Mouse (Mus musculus): ENCODE data around the gene Foxd3. TPM values are rescaled to one million over a fixed set of nuclear protein-coding genes. Genes with fewer than 3 reads are reported as not detected.

Gene Foxd3
- polyA plus RNA-seq, 1 experiment = not detected

- TF ChIP-seq CTCF (IDR thresholded peaks at IDR 0.05; ENCODE audit: insufficient read depth, low read depth, low read length) = no peak
- no peak for TF ChIP-seq POLR2A (IDR thresholded peaks at IDR 0.05; ENCODE audit: insufficient read depth, low read depth, low read length)
- H3K27ac ChIP-seq (ENCODE audit: insufficient read depth, low read depth, low read length) = no peak overlapping the region
- WGBS = 10% methylated on average over 12 of the region's 12 CpGs
These were observed 5.9 kb downstream of the Foxd3 start for GRCm38 (mm10) chr4:99661956-99662355.

GRCm38 (mm10) chr4:99662431-99662830 lies 6.3 kb downstream of the Foxd3 start:
- no peak for TF ChIP-seq CTCF (IDR thresholded peaks at IDR 0.05; ENCODE audit: insufficient read depth, low read depth, low read length)
- no peak for TF ChIP-seq POLR2A (IDR thresholded peaks at IDR 0.05; ENCODE audit: insufficient read depth, low read depth, low read length)
- H3K27ac ChIP-seq (ENCODE audit: insufficient read depth, low read depth, low read length) = no peak overlapping the region
- no peak overlapping the region for H3K4me3 ChIP-seq (ENCODE audit: insufficient read depth, low read depth, low read length)
- H3K4me1 ChIP-seq (ENCODE audit: control insufficient read depth, insufficient read depth, low read length) = no peaks in the 10 kb centered on the region
- WGBS = 18% methylated on average over 9 of the region's 9 CpGs

More at GRCm38 (mm10) chr4:99661956-99662355, 5.9 kb downstream of the Foxd3 start:
- Histone ChIP-seq H3K4me1 (ENCODE audit: control insufficient read depth, insufficient read depth, low read length) (0 out of 2 replicates have a peak, but pooled peaks cover 3% of the 10 kb centered on the region), H3K4me3 (ENCODE audit: insufficient read depth, low read depth, low read length) (no peak overlapping the region)

- Histone ChIP-seq H3K27ac (ENCODE audit: insufficient read depth, low read depth, low read length) (no peak overlapping the region), H3K4me3 (ENCODE audit: insufficient read depth, low read depth, low read length) (no peak overlapping the region), H3K4me1 (ENCODE audit: control insufficient read depth, insufficient read depth, low read length) (no peaks in the 10 kb centered on the region)
- TF ChIP-seq POLR2A (IDR thresholded peaks at IDR 0.05; ENCODE audit: insufficient read depth, low read depth, low read length) (no peak), CTCF (IDR thresholded peaks at IDR 0.05; ENCODE audit: insufficient read depth, low read depth, low read length) (no peak)
- WGBS = 6% methylated on average over 34 of the region's 34 CpGs
These were observed 6.9 kb downstream of the Foxd3 start for GRCm38 (mm10) chr4:99662841-99663567.

GRCm38 (mm10) chr4:99663710-99664109 lies 7.6 kb downstream of the Foxd3 start:
- H3K4me3 ChIP-seq (ENCODE audit: insufficient read depth, low read depth, low read length) = no peak overlapping the region
- TF ChIP-seq CTCF (IDR thresholded peaks at IDR 0.05; ENCODE audit: insufficient read depth, low read depth, low read length) (no peak), POLR2A (IDR thresholded peaks at IDR 0.05; ENCODE audit: insufficient read depth, low read depth, low read length) (no peak)
- no peak overlapping the region for H3K27ac ChIP-seq (ENCODE audit: insufficient read depth, low read depth, low read length)
- no peaks in the 10 kb centered on the region for H3K4me1 ChIP-seq (ENCODE audit: control insufficient read depth, insufficient read depth, low read length)
- 19% methylated on average over 8 of the region's 8 CpGs for WGBS

GRCm38 (mm10) chr4:99670203-99670851 lies 14.2 kb downstream of the Foxd3 start:
- H3K4me1 ChIP-seq (ENCODE audit: control insufficient read depth, insufficient read depth, low read length) = no peaks in the 10 kb centered on the region
- H3K4me3 ChIP-seq (ENCODE audit: insufficient read depth, low read depth, low read length) = no peak overlapping the region
- TF ChIP-seq POLR2A (IDR thresholded peaks at IDR 0.05; ENCODE audit: insufficient read depth, low read depth, low read length) (no peak), CTCF (IDR thresholded peaks at IDR 0.05; ENCODE audit: insufficient read depth, low read depth, low read length) (no peak)
- 94% methylated on average over 7 of the region's 7 CpGs for WGBS
- no peak overlapping the region for H3K27ac ChIP-seq (ENCODE audit: insufficient read depth, low read depth, low read length)

- Histone ChIP-seq H3K4me1 (ENCODE audit: control insufficient read depth, insufficient read depth, low read length) (no peaks in the 10 kb centered on the region), H3K27ac (ENCODE audit: insufficient read depth, low read depth, low read length) (no peak overlapping the region), H3K4me3 (ENCODE audit: insufficient read depth, low read depth, low read length) (no peak overlapping the region)
- TF ChIP-seq CTCF (IDR thresholded peaks at IDR 0.05; ENCODE audit: insufficient read depth, low read depth, low read length) (no peak), POLR2A (IDR thresholded peaks at IDR 0.05; ENCODE audit: insufficient read depth, low read depth, low read length) (no peak)
These were observed 19.1 kb downstream of the Foxd3 start for GRCm38 (mm10) chr4:99675191-99675590.

- TF ChIP-seq POLR2A (IDR thresholded peaks at IDR 0.05; ENCODE audit: insufficient read depth, low read depth, low read length) = no peak
- TF ChIP-seq CTCF (IDR thresholded peaks at IDR 0.05; ENCODE audit: insufficient read depth, low read depth, low read length) = no peak
- no peak overlapping the region for H3K27ac ChIP-seq (ENCODE audit: insufficient read depth, low read depth, low read length)
- no peaks in the 10 kb centered on the region for H3K4me1 ChIP-seq (ENCODE audit: control insufficient read depth, insufficient read depth, low read length)
- WGBS = 79% methylated on average over 6 of the region's 6 CpGs
- no peak overlapping the region for H3K4me3 ChIP-seq (ENCODE audit: insufficient read depth, low read depth, low read length)
These were observed 27.8 kb downstream of the Foxd3 start for GRCm38 (mm10) chr4:99683941-99684340.

GRCm38 (mm10) chr4:99686308-99686707 lies 30.2 kb downstream of the Foxd3 start:
- no peak for TF ChIP-seq POLR2A (IDR thresholded peaks at IDR 0.05; ENCODE audit: insufficient read depth, low read depth, low read length)
- TF ChIP-seq CTCF (IDR thresholded peaks at IDR 0.05; ENCODE audit: insufficient read depth, low read depth, low read length) = no peak
- H3K4me1 ChIP-seq (ENCODE audit: control insufficient read depth, insufficient read depth, low read length) = no peaks in the 10 kb centered on the region
- WGBS = 73% methylated on average over 5 of the region's 5 CpGs
- H3K27ac ChIP-seq (ENCODE audit: insufficient read depth, low read depth, low read length) = no peak overlapping the region
- no peak overlapping the region for H3K4me3 ChIP-seq (ENCODE audit: insufficient read depth, low read depth, low read length)

Other genes starting within 250 kb of the Foxd3 start
- gene Alg6, start 59.4 kb downstream of the Foxd3 start, polyA plus RNA-seq (2012; ENCODE audit: insufficient read depth, insufficient read length, low replicate concordance, missing spikeins) = not detected in 2 replicates
- gene Efcab7, start 172.9 kb downstream of the Foxd3 start, polyA plus RNA-seq (2012; ENCODE audit: insufficient read depth, insufficient read length, low replicate concordance, missing spikeins) = not detected in 2 replicates